Mouse (Mus musculus) liver, embryonic 11.5 days (tissue): Measurements from ENCODE around the gene Peli1. TPM values are rescaled to one million over a fixed set of nuclear protein-coding genes. Genes with fewer than 3 reads are reported as not detected.

Source experiments
- ATAC-seq: fragments of 200-750 bp; cut with Nextera tagmentation; replicated peaks from 2 replicates; pipeline ENCODE4 v1.8.0; 2017; ENCODE audit warnings: moderate number of reproducible peaks, mild to moderate bottlenecking, moderate TSS enrichment, moderate library complexity; ENCODE audit not compliant: low FRiP score
- DNase-seq: peaks from one replicate; pipeline ENCODE4 v3.0.0-alpha.2; 2017; ENCODE audit warnings: low spot score
- H3K27ac ChIP-seq: fragments of 300-500 bp; sonication (generic); 2 replicates; pipeline ENCODE4 v1.5.1; 2014; ENCODE audit warnings: mild to moderate bottlenecking, low read depth, low read length, control low read depth
- H3K27me3 ChIP-seq: fragments of 300-500 bp; sonication (generic); replicated peaks from 2 replicates; pipeline ENCODE4 v1.6.1; 2014; ENCODE audit warnings: low read length, mixed read lengths; ENCODE audit not compliant: control insufficient read depth, insufficient read depth
- H3K36me3 ChIP-seq: fragments of 300-500 bp; sonication (generic); 2 replicates; pipeline ENCODE4 v1.6.1; 2014; ENCODE audit warnings: mild to moderate bottlenecking, low read length, moderate library complexity, mixed read lengths; ENCODE audit not compliant: control insufficient read depth, insufficient read depth
- H3K4me1 ChIP-seq: fragments of 300-500 bp; sonication (generic); replicated peaks from 2 replicates; pipeline ENCODE4 v1.6.1; 2014; ENCODE audit warnings: low read length, mixed read lengths; ENCODE audit not compliant: control insufficient read depth, insufficient read depth
- H3K4me2 ChIP-seq: fragments of 300-500 bp; sonication (generic); 2 replicates; pipeline ENCODE4 v1.6.1; 2014; ENCODE audit warnings: mild to moderate bottlenecking, control low read depth, moderate library complexity
- H3K4me3 ChIP-seq: fragments of 300-500 bp; sonication (generic); 2 replicates; pipeline ENCODE4 v1.5.1; 2014; ENCODE audit warnings: low read depth, low read length, control low read depth
- H3K9ac ChIP-seq: fragments of 300-500 bp; sonication (generic); 2 replicates; pipeline ENCODE4 v1.6.1; 2014; ENCODE audit warnings: low read depth, low read length, control low read depth
- H3K9me3 ChIP-seq: fragments of 300-500 bp; sonication (generic); 2 replicates; pipeline ENCODE4 v1.6.1; 2016; ENCODE audit warnings: low read length, inconsistent platforms, mixed read lengths; ENCODE audit not compliant: control insufficient read depth
- WGBS: fragments of 180-500 bp; shearing (Covaris S2); extraction: QIAGEN DNeasy Blood & Tissue Kit; methylation state at CpG from one replicate; pipeline ENCODE4 v1.1.7; 2014; 5-methylcytosine and 5-hydroxymethylcytosine counted together
- polyA plus RNA-seq: library from polyadenylated mRNA; unstranded; fragments of >200 nt; fragmentation: Nextera tagmentation; extraction: Ambion mirVana; gene quantifications from 2 replicates; pipeline ENCODE4 v1.2.1, GENCODE M21; 2014

The Peli1 gene
- polyA plus RNA-seq, 1 experiment from 2014 or later: 25.2 TPM

GRCm38 (mm10) chr11:21116623-21117295 lies 25.7 kb downstream of the Peli1 start:
- H3K27me3 ChIP-seq: no peaks in the 10 kb centered on the region

GRCm38 (mm10) chr11:21121737-21122136 lies 30.6 kb downstream of the Peli1 start:
- no peak overlapping the region for H3K9ac ChIP-seq
- H3K27me3 ChIP-seq: no peaks in the 10 kb centered on the region
- H3K4me3 ChIP-seq: no peak overlapping the region
- 62% methylated on average over 2 of the region's 2 CpGs for WGBS
- no peaks in the 10 kb centered on the region for H3K9me3 ChIP-seq
- ATAC-seq (peak; percentile 68; the same call in 1 of the 2 replicates), DNase-seq (no peak)
- H3K36me3 ChIP-seq: no peaks in the 10 kb centered on the region
- H3K4me1 ChIP-seq: peaks cover 9% of the 10 kb centered on the region
- no peak overlapping the region for H3K4me2 ChIP-seq
- H3K27ac ChIP-seq: no peak overlapping the region

More at GRCm38 (mm10) chr11:21116623-21117295, 25.7 kb downstream of the Peli1 start:
- no peak overlapping the region for H3K4me3 ChIP-seq
- 77% methylated on average over 3 of the region's 3 CpGs for WGBS
- H3K9ac ChIP-seq: no peak overlapping the region
- no peak for ATAC-seq
- H3K27ac ChIP-seq: no peak overlapping the region
- no peaks in the 10 kb centered on the region for H3K9me3 ChIP-seq
- H3K4me1 ChIP-seq: peaks cover 6% of the 10 kb centered on the region
- DNase-seq: no peak
- H3K36me3 ChIP-seq: no peaks in the 10 kb centered on the region
- no peak overlapping the region for H3K4me2 ChIP-seq

- Histone ChIP-seq H3K4me1 (peaks cover 9% of the 10 kb centered on the region), H3K27me3 (no peaks in the 10 kb centered on the region), H3K36me3 (no peaks in the 10 kb centered on the region), H3K4me2 (no peak overlapping the region), H3K4me3 (no peak overlapping the region), H3K9ac (no peak overlapping the region), H3K27ac (no peak overlapping the region), H3K9me3 (no peaks in the 10 kb centered on the region)
- no peak for DNase-seq
- WGBS: 46% methylated on average over 2 of the region's 2 CpGs
- ATAC-seq: no peak
These were observed 31.3 kb downstream of the Peli1 start for GRCm38 (mm10) chr11:21122399-21122798.

- H3K4me1 ChIP-seq: peaks cover 13% of the 10 kb centered on the region
- no peaks in the 10 kb centered on the region for H3K9me3 ChIP-seq
- H3K27ac ChIP-seq: no peak overlapping the region
- no peaks in the 10 kb centered on the region for H3K27me3 ChIP-seq
- WGBS: 76% methylated on average over 2 of the region's 2 CpGs
- no peak overlapping the region for H3K9ac ChIP-seq
- H3K36me3 ChIP-seq: peaks cover 2% of the 10 kb centered on the region; the same call in 1 of the 2 replicates
- H3K4me3 ChIP-seq: no peak overlapping the region
- no peak for DNase-seq
- H3K4me2 ChIP-seq: no peak overlapping the region
- no peak for ATAC-seq
These were observed 40.6 kb downstream of the Peli1 start for GRCm38 (mm10) chr11:21131692-21132091.

- H3K36me3 ChIP-seq: peaks cover 4% of the 10 kb centered on the region; the same call in 1 of the 2 replicates
- no peak overlapping the region for H3K27ac ChIP-seq
- peaks cover 13% of the 10 kb centered on the region for H3K4me1 ChIP-seq
- H3K4me3 ChIP-seq: no peak overlapping the region
- H3K9me3 ChIP-seq: no peaks in the 10 kb centered on the region
- WGBS: 58% methylated on average over 2 of the region's 2 CpGs
- ATAC-seq (peak; percentile 63), DNase-seq (no peak)
- H3K4me2 ChIP-seq: no peak overlapping the region; the same call in 1 of the 2 replicates
- H3K9ac ChIP-seq: no peak overlapping the region
- H3K27me3 ChIP-seq: no peaks in the 10 kb centered on the region
These were observed 43.9 kb downstream of the Peli1 start for GRCm38 (mm10) chr11:21134875-21135451.

- Histone ChIP-seq H3K36me3 (peaks cover 8% of the 10 kb centered on the region; the same call in 1 of the 2 replicates), H3K4me3 (no peak overlapping the region), H3K4me2 (no peak overlapping the region), H3K9ac (no peak overlapping the region), H3K4me1 (peaks cover 7% of the 10 kb centered on the region), H3K27me3 (no peaks in the 10 kb centered on the region), H3K27ac (no peak overlapping the region), H3K9me3 (no peaks in the 10 kb centered on the region)
- WGBS: 96% methylated on average over 1 of the region's 1 CpGs
- ATAC-seq (no peak), DNase-seq (no peak)
These were observed 48.4 kb downstream of the Peli1 start for GRCm38 (mm10) chr11:21139453-21139852.

- ATAC-seq (no peak), DNase-seq (no peak)
- no peak overlapping the region for H3K4me2 ChIP-seq
- H3K9me3 ChIP-seq: no peaks in the 10 kb centered on the region
- WGBS: 87% methylated on average over 7 of the region's 7 CpGs
- H3K36me3 ChIP-seq: peaks cover 8% of the 10 kb centered on the region; the same call in 1 of the 2 replicates
- no peaks in the 10 kb centered on the region for H3K4me1 ChIP-seq
- H3K27ac ChIP-seq: no peak overlapping the region
- no peaks in the 10 kb centered on the region for H3K27me3 ChIP-seq
- no peak overlapping the region for H3K4me3 ChIP-seq
- no peak overlapping the region for H3K9ac ChIP-seq
These were observed 50.2 kb downstream of the Peli1 start for GRCm38 (mm10) chr11:21141242-21141641.

GRCm38 (mm10) chr11:21141755-21142154 lies 50.7 kb downstream of the Peli1 start:
- no peak overlapping the region for H3K9ac ChIP-seq
- H3K36me3 ChIP-seq: peaks cover 6% of the 10 kb centered on the region; the same call in 1 of the 2 replicates
- DNase-seq (no peak), ATAC-seq (no peak)
- H3K4me2 ChIP-seq: no peak overlapping the region
- H3K4me3 ChIP-seq: no peak overlapping the region
- H3K27me3 ChIP-seq: no peaks in the 10 kb centered on the region
- no peaks in the 10 kb centered on the region for H3K4me1 ChIP-seq
- no peak overlapping the region for H3K27ac ChIP-seq
- H3K9me3 ChIP-seq: no peaks in the 10 kb centered on the region
- 91% methylated on average over 4 of the region's 4 CpGs for WGBS

- no peak overlapping the region for H3K4me2 ChIP-seq
- no peaks in the 10 kb centered on the region for H3K4me1 ChIP-seq
- H3K27me3 ChIP-seq: no peaks in the 10 kb centered on the region
- no peak overlapping the region for H3K4me3 ChIP-seq
- no peak for DNase-seq
- H3K27ac ChIP-seq: no peak overlapping the region
- no peak overlapping the region for H3K9ac ChIP-seq
- ATAC-seq: no peak
- peaks cover 8% of the 10 kb centered on the region for H3K36me3 ChIP-seq
- H3K9me3 ChIP-seq: no peaks in the 10 kb centered on the region
- 86% methylated on average over 4 of the region's 4 CpGs for WGBS
These were observed 58.4 kb downstream of the Peli1 start for GRCm38 (mm10) chr11:21149476-21149875.
